Mouse (Mus musculus): ENCODE measurements around the gene Slc25a17.

Slc25a17 gene

GRCm38 (mm10) chr15:81299549-81299948, 61.1 kb downstream of the Slc25a17 start:
- no peak for TF ChIP-seq GATA4 (IDR thresholded peaks at IDR 0.05; ENCODE audit: insufficient replicate concordance, low read length)

- TF ChIP-seq GATA4 (IDR thresholded peaks at IDR 0.05; ENCODE audit: insufficient replicate concordance, low read length), result no peak
Measured at GRCm38 (mm10) chr15:81298213-81298612, 62.4 kb downstream of the Slc25a17 start.

- TF ChIP-seq GATA4 (IDR thresholded peaks at IDR 0.05; ENCODE audit: insufficient replicate concordance, low read length), result no peak
Measured at GRCm38 (mm10) chr15:81297543-81297942, 63.1 kb downstream of the Slc25a17 start.

- TF ChIP-seq GATA4 (IDR thresholded peaks at IDR 0.05; ENCODE audit: insufficient replicate concordance, low read length), result no peak
Measured at GRCm38 (mm10) chr15:81294897-81295296, 65.7 kb downstream of the Slc25a17 start.

GRCm38 (mm10) chr15:81294386-81294785, 66.2 kb downstream of the Slc25a17 start:
- TF ChIP-seq GATA4 (IDR thresholded peaks at IDR 0.05; ENCODE audit: insufficient replicate concordance, low read length), result no peak

GRCm38 (mm10) chr15:81290747-81291146, 69.9 kb downstream of the Slc25a17 start:
- no peak for TF ChIP-seq GATA4 (IDR thresholded peaks at IDR 0.05; ENCODE audit: insufficient replicate concordance, low read length)

GRCm38 (mm10) chr15:81290230-81290629, 70.4 kb downstream of the Slc25a17 start:
- no peak for TF ChIP-seq GATA4 (IDR thresholded peaks at IDR 0.05; ENCODE audit: insufficient replicate concordance, low read length)

GRCm38 (mm10) chr15:81284121-81284734, 76.4 kb downstream of the Slc25a17 start:
- TF ChIP-seq GATA4 (IDR thresholded peaks at IDR 0.05; ENCODE audit: insufficient replicate concordance, low read length), result no peak

GRCm38 (mm10) chr15:81278699-81279098, 81.9 kb downstream of the Slc25a17 start:
- TF ChIP-seq GATA4 (IDR thresholded peaks at IDR 0.05; ENCODE audit: insufficient replicate concordance, low read length), result no peak

GRCm38 (mm10) chr15:81277928-81278327, 82.7 kb downstream of the Slc25a17 start:
- no peak for TF ChIP-seq GATA4 (IDR thresholded peaks at IDR 0.05; ENCODE audit: insufficient replicate concordance, low read length)

GRCm38 (mm10) chr15:81273361-81273760, 87.3 kb downstream of the Slc25a17 start:
- no peak for TF ChIP-seq GATA4 (IDR thresholded peaks at IDR 0.05; ENCODE audit: insufficient replicate concordance, low read length)

- no peak for TF ChIP-seq GATA4 (IDR thresholded peaks at IDR 0.05; ENCODE audit: insufficient replicate concordance, low read length)
Measured at GRCm38 (mm10) chr15:81272305-81273053, 88.1 kb downstream of the Slc25a17 start.
